ENCODE assay signal across 12 mouse cellular contexts in genomic region chr8:87713946-87714345, GRCm38 (mm10).
"Had no signal": no experiment of that assay in that cellular context is flagged by ENCODE, and none has a peak within 500 bp of the region (broad histone marks: within the 10 kb centered on the region; RNA-seq: fewer than 3 reads in every experiment).

No protein-coding gene starts in this region.

- ATAC-seq: liver, embryonic 12.5 days; midbrain, embryonic 13.5 days had no signal

- H3K9ac ChIP-seq: kidney, embryonic 15.5 days; limb, embryonic 15.5 days; liver, embryonic 12.5 days; lung, embryonic 15.5 days; midbrain, embryonic 13.5 days; neural tube, embryonic 13.5 days had no signal

- H3K27ac ChIP-seq: kidney, embryonic 15.5 days; limb, embryonic 15.5 days; liver, embryonic 12.5 days; lung, embryonic 15.5 days; neural tube, embryonic 13.5 days had no signal

- H3K36me3 ChIP-seq: kidney, embryonic 15.5 days; limb, embryonic 15.5 days; liver, embryonic 12.5 days; lung, embryonic 15.5 days; midbrain, embryonic 13.5 days; neural tube, embryonic 13.5 days had no signal

- H3K4me3 ChIP-seq: kidney, embryonic 15.5 days; limb, embryonic 15.5 days; liver, embryonic 12.5 days; lung, embryonic 15.5 days; midbrain, embryonic 13.5 days; neural tube, embryonic 13.5 days had no signal

- H3K27me3 ChIP-seq: kidney, embryonic 15.5 days; limb, embryonic 15.5 days; lung, embryonic 15.5 days; midbrain, embryonic 13.5 days; neural tube, embryonic 13.5 days had no signal

- DNase-seq: kidney, adult 2 months; kidney, postnatal 14 days; retina, postnatal 1 day; right cerebral cortex, postnatal 4 days; spleen, adult 18-20 months; thymus, postnatal 4 days had no signal

- H3K9me3 ChIP-seq: kidney, embryonic 15.5 days; limb, embryonic 15.5 days; liver, embryonic 12.5 days; lung, embryonic 15.5 days; midbrain, embryonic 13.5 days; neural tube, embryonic 13.5 days had no signal

- H3K4me2 ChIP-seq: kidney, embryonic 15.5 days; limb, embryonic 15.5 days; liver, embryonic 12.5 days; lung, embryonic 15.5 days; midbrain, embryonic 13.5 days; neural tube, embryonic 13.5 days had no signal
